Mouse (Mus musculus): ENCODE measurements around the gene L3mbtl1. TPM values are rescaled to one million over a fixed set of nuclear protein-coding genes. Genes with fewer than 3 reads are reported as not detected.

Gene L3mbtl1
- total and polyA plus RNA-seq, 2 experiments from 2014 or later = not detected

DNA sequence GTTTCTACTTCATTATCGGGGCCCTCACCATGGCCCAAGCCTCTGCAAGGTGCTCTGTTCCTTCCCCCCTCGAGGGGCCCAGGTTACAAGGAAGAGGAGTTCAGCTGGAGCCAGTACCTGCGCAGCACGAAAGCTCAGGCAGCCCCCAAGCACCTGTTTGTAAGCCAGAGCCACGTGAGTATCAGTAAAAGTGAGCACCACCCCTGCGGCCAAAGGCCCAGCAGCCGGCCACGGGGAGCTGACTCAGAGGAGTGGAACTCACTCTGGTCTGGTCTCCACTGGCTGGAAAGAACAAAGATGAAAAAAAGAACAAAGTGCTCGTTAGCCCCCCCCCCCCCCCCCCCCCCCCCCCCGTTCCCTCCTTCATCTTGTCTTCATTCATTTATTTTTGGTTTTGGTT, 18.0 kb downstream of the L3mbtl1 start:
- TF ChIP-seq EP300 (IDR thresholded peaks at IDR 0.05; ENCODE audit: low read depth) (no peak), CTCF (IDR thresholded peaks at IDR 0.05; ENCODE audit: low read depth) (no peak)
- Histone ChIP-seq H3K9ac (replicated peaks; ENCODE audit: low read depth, low read length) (no peak overlapping the region), H3K27me3 (ENCODE audit: control insufficient read depth, insufficient read depth, low read length) (no peaks in the 10 kb centered on the region), H3K9me3 (replicated peaks; ENCODE audit: control insufficient read depth, low read length) (no peaks in the 10 kb centered on the region), H3K4me2 (ENCODE audit: low read depth, low read length) (no peak overlapping the region), H3K36me3 (replicated peaks; ENCODE audit: control insufficient read depth, insufficient read depth, low read length) (no peaks in the 10 kb centered on the region), H3K4me1 (ENCODE audit: control insufficient read depth, insufficient read depth) (no peaks in the 10 kb centered on the region), H3K27ac (ENCODE audit: low read depth) (no peak overlapping the region), H3K4me3 (ENCODE audit: low read depth, low read length) (no peak overlapping the region)
- 66% methylated on average over 9 of the region's 10 CpGs for WGBS
- DNase-seq (ENCODE audit: low spot score) (no peak), ATAC-seq (ENCODE audit: insufficient read depth, low read depth) (no peak)

DNA sequence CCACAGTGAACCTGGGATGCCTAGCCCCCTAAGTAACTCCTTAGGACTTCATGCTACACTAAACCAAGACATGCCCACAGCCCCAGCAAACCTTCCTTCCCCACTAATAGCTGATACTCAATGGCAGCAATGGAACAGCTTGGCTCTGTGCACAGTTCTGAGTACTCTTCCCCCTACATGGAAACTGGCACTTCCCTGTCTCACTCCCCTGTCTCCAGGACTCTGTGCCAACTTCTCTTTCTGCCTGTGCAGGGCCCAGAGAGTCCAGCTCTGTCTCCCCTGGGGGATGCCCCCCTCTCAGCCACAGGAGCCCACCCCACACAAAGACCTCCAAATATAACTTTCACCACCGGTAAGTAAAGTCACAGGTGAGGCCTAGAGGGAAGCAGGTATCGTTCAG, 23.5 kb downstream of the L3mbtl1 start:
- no peaks in the 10 kb centered on the region for H3K4me1 ChIP-seq (ENCODE audit: control insufficient read depth, insufficient read depth)
- no peak overlapping the region for H3K9ac ChIP-seq (replicated peaks; ENCODE audit: low read depth, low read length)
- H3K27ac ChIP-seq (ENCODE audit: low read depth) = no peak overlapping the region
- DNase-seq (ENCODE audit: low spot score) (no peak), ATAC-seq (ENCODE audit: insufficient read depth, low read depth) (no peak)
- H3K36me3 ChIP-seq (replicated peaks; ENCODE audit: control insufficient read depth, insufficient read depth, low read length) = no peaks in the 10 kb centered on the region
- H3K4me3 ChIP-seq (ENCODE audit: low read depth, low read length) = no peak overlapping the region
- WGBS = 83% methylated on average over 2 of the region's 2 CpGs
- H3K27me3 ChIP-seq (ENCODE audit: control insufficient read depth, insufficient read depth, low read length) = no peaks in the 10 kb centered on the region
- no peak for TF ChIP-seq CTCF (IDR thresholded peaks at IDR 0.05; ENCODE audit: low read depth)
- TF ChIP-seq EP300 (IDR thresholded peaks at IDR 0.05; ENCODE audit: low read depth) = no peak
- no peaks in the 10 kb centered on the region for H3K9me3 ChIP-seq (replicated peaks; ENCODE audit: control insufficient read depth, low read length)
- no peak overlapping the region for H3K4me2 ChIP-seq (ENCODE audit: low read depth, low read length)

DNA sequence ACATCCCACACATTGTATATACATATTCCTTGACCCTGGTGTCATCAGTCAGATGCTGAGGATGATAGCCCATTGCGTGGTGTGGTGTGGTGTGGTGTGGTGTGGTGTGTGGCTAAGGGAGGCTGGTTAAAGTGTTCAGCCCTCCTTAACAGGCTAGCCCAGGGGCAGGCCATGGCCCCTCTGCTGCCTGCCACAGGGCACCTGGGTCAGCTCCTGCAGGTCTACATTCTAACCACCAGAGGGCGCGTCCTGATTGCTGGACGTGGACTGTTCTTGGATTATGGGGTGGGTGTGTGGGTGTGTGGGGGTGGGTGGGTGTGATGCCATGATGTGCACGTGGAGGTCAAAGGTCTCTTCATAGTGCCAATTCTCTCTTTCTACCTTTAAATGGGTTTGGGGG, 25.1 kb downstream of the L3mbtl1 start:
- H3K9me3 ChIP-seq (replicated peaks; ENCODE audit: control insufficient read depth, low read length) = no peaks in the 10 kb centered on the region
- no peaks in the 10 kb centered on the region for H3K36me3 ChIP-seq (replicated peaks; ENCODE audit: control insufficient read depth, insufficient read depth, low read length)
- TF ChIP-seq EP300 (IDR thresholded peaks at IDR 0.05; ENCODE audit: low read depth) (no peak), CTCF (IDR thresholded peaks at IDR 0.05; ENCODE audit: low read depth) (peak; percentile 87)
- H3K27ac ChIP-seq (ENCODE audit: low read depth) = no peak overlapping the region
- H3K27me3 ChIP-seq (ENCODE audit: control insufficient read depth, insufficient read depth, low read length) = no peaks in the 10 kb centered on the region
- peak; percentile 41 for DNase-seq (ENCODE audit: low spot score)
- no peak overlapping the region for H3K4me3 ChIP-seq (ENCODE audit: low read depth, low read length)
- no peaks in the 10 kb centered on the region for H3K4me1 ChIP-seq (ENCODE audit: control insufficient read depth, insufficient read depth)
- peak; percentile 36; the same call in 1 of the 2 replicates for ATAC-seq (ENCODE audit: insufficient read depth, low read depth)
- no peak overlapping the region for H3K4me2 ChIP-seq (ENCODE audit: low read depth, low read length)
- no peak overlapping the region for H3K9ac ChIP-seq (replicated peaks; ENCODE audit: low read depth, low read length)
- WGBS = 15% methylated on average over 5 of the region's 5 CpGs

DNA sequence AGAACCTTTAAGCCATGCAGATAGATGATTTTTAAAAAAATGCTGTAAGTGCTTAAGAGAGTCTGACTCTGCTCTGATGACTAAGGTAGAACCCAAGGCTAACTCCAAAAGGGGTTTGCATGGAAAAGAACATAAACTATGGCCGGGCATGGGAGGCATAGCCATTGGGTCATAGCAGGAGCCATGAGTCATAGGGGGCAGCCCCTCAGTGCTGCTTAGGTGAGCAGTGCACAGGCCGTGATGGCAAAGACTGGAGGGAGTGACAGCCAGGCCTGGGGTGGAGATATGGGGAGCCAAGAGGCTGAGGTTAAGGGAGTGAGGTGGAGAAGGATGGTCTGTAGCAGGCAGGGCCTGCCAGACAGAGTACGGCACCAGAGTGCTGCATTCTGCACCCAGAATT, 25.8 kb downstream of the L3mbtl1 start:
- Histone ChIP-seq H3K9ac (replicated peaks; ENCODE audit: low read depth, low read length) (no peak overlapping the region), H3K27ac (ENCODE audit: low read depth) (no peak overlapping the region), H3K4me3 (ENCODE audit: low read depth, low read length) (no peak overlapping the region), H3K4me1 (ENCODE audit: control insufficient read depth, insufficient read depth) (no peaks in the 10 kb centered on the region), H3K36me3 (replicated peaks; ENCODE audit: control insufficient read depth, insufficient read depth, low read length) (no peaks in the 10 kb centered on the region), H3K27me3 (ENCODE audit: control insufficient read depth, insufficient read depth, low read length) (no peaks in the 10 kb centered on the region), H3K4me2 (ENCODE audit: low read depth, low read length) (no peak overlapping the region), H3K9me3 (replicated peaks; ENCODE audit: control insufficient read depth, low read length) (no peaks in the 10 kb centered on the region)
- WGBS = 70% methylated on average over 3 of the region's 3 CpGs
- no peak for DNase-seq (ENCODE audit: low spot score)
- ATAC-seq (ENCODE audit: insufficient read depth, low read depth) = no peak
- TF ChIP-seq CTCF (IDR thresholded peaks at IDR 0.05; ENCODE audit: low read depth) (no peak), EP300 (IDR thresholded peaks at IDR 0.05; ENCODE audit: low read depth) (no peak)

DNA sequence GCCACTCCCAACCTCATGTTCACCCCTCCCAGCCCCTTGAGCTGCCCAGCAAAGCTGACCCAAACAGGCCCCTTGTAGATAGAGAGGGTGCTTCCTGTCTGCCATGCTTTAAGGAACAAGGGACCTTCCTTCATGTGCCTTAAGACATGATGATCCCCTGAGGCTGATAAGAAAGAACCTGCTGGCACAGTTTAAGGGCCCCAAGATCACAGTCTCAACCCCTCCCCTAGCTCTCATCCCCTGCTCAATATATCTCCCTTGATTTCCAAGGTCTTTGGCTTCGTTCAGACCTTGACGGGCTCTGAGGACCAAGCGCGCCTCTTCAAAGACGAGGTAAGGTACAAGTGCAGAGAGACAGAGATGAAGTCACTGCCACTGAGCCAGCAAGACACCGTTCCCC, 27.6 kb downstream of the L3mbtl1 start:
- DNase-seq (ENCODE audit: low spot score) (no peak), ATAC-seq (ENCODE audit: insufficient read depth, low read depth) (no peak)
- Histone ChIP-seq H3K27me3 (ENCODE audit: control insufficient read depth, insufficient read depth, low read length) (no peaks in the 10 kb centered on the region), H3K4me3 (ENCODE audit: low read depth, low read length) (no peak overlapping the region), H3K27ac (ENCODE audit: low read depth) (no peak overlapping the region), H3K9ac (replicated peaks; ENCODE audit: low read depth, low read length) (no peak overlapping the region), H3K4me2 (ENCODE audit: low read depth, low read length) (no peak overlapping the region), H3K4me1 (ENCODE audit: control insufficient read depth, insufficient read depth) (peaks cover 10% of the 10 kb centered on the region; the same call in 1 of the 2 replicates), H3K36me3 (replicated peaks; ENCODE audit: control insufficient read depth, insufficient read depth, low read length) (no peaks in the 10 kb centered on the region), H3K9me3 (replicated peaks; ENCODE audit: control insufficient read depth, low read length) (no peaks in the 10 kb centered on the region)
- WGBS = 75% methylated on average over 6 of the region's 6 CpGs
- TF ChIP-seq EP300 (IDR thresholded peaks at IDR 0.05; ENCODE audit: low read depth) (no peak), CTCF (IDR thresholded peaks at IDR 0.05; ENCODE audit: low read depth) (no peak)

DNA sequence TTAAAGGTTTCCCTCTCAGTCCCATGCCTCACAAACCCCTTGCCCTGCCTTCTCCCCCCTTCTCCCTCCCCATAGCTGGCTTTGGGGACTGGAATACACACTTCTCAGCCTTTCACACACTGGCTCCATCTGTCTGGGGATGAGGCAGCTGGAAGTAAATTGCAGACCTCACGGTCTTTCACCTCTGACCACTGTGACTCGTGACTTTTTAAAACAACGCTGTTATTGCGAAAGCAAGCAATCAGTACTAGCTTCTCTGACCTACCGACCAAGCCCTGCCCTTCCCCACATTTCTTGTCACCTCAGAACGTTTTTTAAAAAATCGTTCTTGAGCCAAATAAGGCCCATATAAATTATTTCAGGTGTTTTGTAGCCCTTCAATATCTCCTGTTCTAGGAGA, 29.5 kb downstream of the L3mbtl1 start:
- Histone ChIP-seq H3K4me2 (ENCODE audit: low read depth, low read length) (no peak overlapping the region), H3K4me3 (ENCODE audit: low read depth, low read length) (no peak overlapping the region), H3K36me3 (replicated peaks; ENCODE audit: control insufficient read depth, insufficient read depth, low read length) (no peaks in the 10 kb centered on the region), H3K4me1 (ENCODE audit: control insufficient read depth, insufficient read depth) (peaks cover 10% of the 10 kb centered on the region; the same call in 1 of the 2 replicates), H3K27me3 (ENCODE audit: control insufficient read depth, insufficient read depth, low read length) (no peaks in the 10 kb centered on the region), H3K9me3 (replicated peaks; ENCODE audit: control insufficient read depth, low read length) (no peaks in the 10 kb centered on the region), H3K9ac (replicated peaks; ENCODE audit: low read depth, low read length) (no peak overlapping the region), H3K27ac (ENCODE audit: low read depth) (no peak overlapping the region)
- DNase-seq (ENCODE audit: low spot score) (no peak), ATAC-seq (ENCODE audit: insufficient read depth, low read depth) (no peak)
- TF ChIP-seq EP300 (IDR thresholded peaks at IDR 0.05; ENCODE audit: low read depth) = no peak
- no peak for TF ChIP-seq CTCF (IDR thresholded peaks at IDR 0.05; ENCODE audit: low read depth)
- WGBS = 60% methylated on average over 7 of the region's 7 CpGs

Data from heart, postnatal 0 days (tissue).